Mouse (Mus musculus): ENCODE data around the gene Nkx6-1.

Nkx6-1 gene

GRCm38 (mm10) chr5:101664945-101665615 is at the start of gene Nkx6-1:
TSS of gene Nkx6-1 (minus strand) at chr5:101664996.
- DNase-seq (ENCODE audit: low spot score in 2 of 2) = peak; percentile 52 to 67

GRCm38 (mm10) chr5:101713064-101713613 is 48.3 kb upstream of the Nkx6-1 start:
- DNase-seq (ENCODE audit: low spot score in 2 of 2) = no peak

DNA sequence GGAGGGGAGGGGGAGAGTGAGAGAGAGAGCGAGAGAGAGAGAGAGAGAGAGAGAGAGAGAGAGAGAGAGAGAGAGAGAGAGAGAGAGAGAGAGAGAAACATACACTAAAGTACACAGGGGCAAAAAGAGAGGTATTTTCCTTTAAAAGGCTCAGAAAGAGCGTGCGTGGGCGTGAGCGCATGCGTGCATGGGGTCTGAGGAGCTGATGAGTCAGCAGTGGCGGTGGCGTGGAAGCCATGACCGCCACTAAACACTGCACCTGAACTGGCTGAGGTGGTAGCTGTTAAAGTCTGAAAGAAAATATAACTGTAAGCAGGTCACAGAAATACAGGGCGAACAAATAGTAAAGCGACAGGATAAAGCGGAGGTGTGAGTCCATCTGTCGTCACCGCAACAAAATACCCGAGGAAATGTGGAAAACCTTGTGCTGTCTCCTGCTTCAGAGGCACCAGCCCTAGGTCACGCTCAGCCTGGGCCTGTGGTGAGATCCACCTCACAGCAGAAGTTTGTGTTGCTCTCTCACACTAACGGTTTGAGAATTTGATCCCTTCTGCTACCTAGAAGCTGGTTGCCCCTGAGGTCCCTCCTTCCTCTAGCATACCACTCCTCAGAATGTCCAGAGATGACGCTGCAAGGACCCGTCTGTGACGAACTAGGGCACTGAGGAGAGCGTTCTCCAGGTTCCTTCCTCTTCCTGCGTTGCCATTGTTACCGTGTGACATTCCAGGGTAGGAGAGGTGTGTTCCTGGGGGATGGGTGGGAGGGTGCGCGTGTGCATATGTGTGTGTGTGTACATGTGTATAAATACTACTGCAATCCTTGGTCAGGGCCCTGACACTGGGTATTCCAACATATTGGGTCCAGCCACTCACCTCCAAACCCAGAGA is 38.8 kb upstream of the Nkx6-1 start:
- DNase-seq (ENCODE audit: low spot score in 2 of 2) = no peak

GRCm38 (mm10) chr5:101702636-101703035 is 37.8 kb upstream of the Nkx6-1 start:
- DNase-seq (ENCODE audit: low spot score in 2 of 2) = no peak

- DNase-seq (ENCODE audit: low spot score in 2 of 2) = no peak
Observed at GRCm38 (mm10) chr5:101700607-101701006, 35.8 kb upstream of the Nkx6-1 start.

GRCm38 (mm10) chr5:101688581-101688980 is 23.8 kb upstream of the Nkx6-1 start:
- DNase-seq (ENCODE audit: low spot score in 2 of 2) = no peak

DNA sequence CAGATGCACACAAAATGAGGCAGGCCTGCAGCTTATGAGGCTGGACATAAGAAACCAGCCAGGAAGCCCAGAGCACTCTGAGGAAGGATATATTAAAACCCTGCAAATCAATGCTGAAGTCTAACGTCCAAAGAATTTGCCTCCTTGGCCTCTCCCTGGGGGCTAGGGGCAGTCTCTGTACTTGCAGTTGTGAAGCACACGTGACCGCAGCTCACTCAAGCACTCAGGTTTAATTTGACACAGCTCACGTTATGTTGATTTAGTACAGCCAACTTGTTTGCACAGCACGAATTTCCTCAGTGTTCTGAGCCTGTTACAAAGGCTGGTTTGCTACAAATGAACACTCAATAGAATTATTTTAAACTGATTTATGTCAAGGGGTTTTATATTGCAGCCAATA is 18.5 kb upstream of the Nkx6-1 start:
- no peak for DNase-seq (ENCODE audit: low spot score in 2 of 2)

GRCm38 (mm10) chr5:101680338-101680737 is 15.5 kb upstream of the Nkx6-1 start:
- peak in 1 of 2 experiments; percentile 16 for DNase-seq (ENCODE audit: low spot score in 2 of 2)

GRCm38 (mm10) chr5:101669381-101669780 is 4.6 kb upstream of the Nkx6-1 start:
- no peak for DNase-seq (ENCODE audit: low spot score in 2 of 2)

DNA sequence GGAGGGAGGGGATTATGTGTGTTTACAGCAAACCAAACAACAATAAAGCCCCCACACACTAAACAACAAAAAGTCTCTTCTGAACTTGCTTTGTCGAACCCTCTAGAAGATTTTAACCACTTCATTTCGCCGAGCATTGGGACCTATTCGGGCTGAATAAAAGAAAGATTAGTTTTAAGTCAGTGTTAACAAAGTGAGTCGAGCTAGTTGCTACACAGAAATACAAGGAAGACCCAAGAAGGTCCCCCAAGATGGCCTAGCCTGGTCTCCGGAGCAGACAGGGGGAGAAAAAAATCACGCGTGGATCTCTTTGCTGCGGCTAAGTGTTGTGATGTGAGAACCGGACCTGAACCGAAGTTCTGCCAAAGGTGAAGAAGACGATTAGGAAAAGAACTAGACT is 3.7 kb upstream of the Nkx6-1 start:
- DNase-seq (ENCODE audit: low spot score in 2 of 2) = no peak

- no peak for DNase-seq (ENCODE audit: low spot score in 2 of 2)
Observed at GRCm38 (mm10) chr5:101668028-101668427, 3.2 kb upstream of the Nkx6-1 start.

DNA sequence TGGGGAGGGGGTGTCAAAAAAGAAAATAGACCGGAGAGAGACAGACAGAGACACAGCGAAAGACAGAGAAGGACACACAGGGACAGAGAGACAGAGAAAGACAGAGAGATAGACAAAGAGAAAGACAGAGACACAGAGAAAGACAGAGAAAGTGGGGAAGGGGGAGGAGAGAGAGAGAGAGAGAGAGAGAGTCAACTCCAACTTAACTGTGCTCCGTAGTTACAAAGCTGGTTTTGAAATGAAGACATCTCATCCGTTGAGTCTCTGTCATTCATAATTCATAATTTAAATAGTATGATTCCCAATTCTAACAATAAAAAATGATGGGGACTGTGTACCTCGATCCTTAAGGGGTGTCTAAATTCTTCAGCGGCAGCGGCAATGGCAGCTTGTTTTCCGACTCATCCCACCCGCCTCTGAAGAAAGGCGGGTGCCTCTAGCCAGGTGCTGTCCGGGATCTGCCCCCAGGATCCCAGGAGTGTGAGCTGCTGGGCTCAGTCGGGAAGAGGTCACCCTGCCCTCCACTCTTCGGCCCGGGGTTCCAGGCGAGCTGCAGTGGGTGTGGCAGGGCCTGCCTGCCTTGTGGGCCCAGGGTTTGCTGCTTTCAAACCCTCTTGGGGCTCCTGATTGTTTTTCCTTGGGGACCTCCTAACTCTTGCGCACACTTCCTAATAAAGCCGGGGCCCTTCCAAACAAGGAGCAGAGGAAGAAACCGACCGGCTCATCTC is 2.6 kb upstream of the Nkx6-1 start:
- DNase-seq (ENCODE audit: low spot score in 2 of 2) = no peak

DNA sequence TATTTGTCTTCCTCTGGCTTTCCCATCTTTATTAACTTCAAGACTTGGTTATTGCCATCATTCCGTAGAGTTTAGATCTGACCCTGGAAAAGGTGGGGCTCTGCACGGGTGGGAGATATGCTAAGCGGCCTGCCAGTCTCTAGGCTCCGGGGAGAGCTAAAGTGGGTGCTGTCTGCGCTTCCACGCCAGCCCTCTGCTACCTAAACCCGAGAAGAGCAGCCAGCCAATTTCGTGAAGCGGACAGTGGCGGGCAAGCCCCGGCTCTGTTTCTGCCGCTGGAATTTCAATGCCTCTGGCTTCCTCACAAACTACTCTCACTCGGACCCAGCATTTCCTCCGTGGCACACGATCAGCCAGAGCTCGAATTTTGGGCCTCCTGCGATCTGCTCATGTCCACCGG is 1.9 kb upstream of the Nkx6-1 start:
- DNase-seq (ENCODE audit: low spot score in 2 of 2) = no peak

DNA sequence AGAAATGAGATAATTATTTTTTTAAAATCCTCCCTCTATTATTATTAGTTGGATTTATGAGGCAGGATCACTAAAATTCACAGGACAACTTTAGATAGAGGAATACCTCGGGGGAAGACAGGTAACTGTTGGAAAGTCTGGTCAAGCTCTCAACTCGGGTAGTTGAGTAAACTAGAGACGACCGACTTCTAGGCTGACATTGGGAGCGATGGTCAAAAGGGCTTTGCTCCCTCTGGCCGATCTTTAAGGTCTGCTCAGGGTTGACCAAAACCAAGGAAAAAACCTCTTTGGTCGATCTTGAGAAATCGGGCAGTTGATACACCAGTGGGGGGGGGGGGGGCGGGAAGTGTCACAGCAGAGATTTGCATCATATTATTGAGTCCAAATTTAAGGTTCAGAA is 1.3 kb upstream of the Nkx6-1 start:
- DNase-seq (ENCODE audit: low spot score in 2 of 2) = no peak

DNA sequence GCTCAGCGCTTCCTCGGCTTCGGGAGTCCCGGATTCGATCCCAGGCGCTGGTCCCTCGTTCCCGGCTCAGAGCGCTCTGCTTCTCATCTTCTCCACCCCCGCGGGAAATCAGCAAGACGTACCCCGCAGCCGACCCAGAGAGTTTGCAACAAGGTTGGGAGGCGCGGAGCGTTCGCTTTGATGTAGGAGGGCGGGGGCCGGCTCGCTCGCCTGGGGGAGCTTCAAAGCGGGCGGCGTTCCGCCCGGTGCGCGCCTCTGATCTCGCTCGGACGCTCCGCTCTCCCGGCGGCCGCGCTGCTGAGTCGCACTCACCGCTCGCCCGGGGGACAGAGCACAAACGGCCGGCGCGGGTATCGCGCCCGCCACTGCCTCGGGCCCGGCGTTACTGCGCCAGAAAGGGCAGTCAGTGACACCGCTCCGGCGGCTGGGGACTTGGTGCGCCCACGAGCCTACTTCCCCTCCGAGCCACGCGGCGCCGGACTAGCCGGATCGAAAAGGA is 324 bp downstream of the Nkx6-1 start:
- DNase-seq (ENCODE audit: low spot score in 2 of 2) = no peak

GRCm38 (mm10) chr5:101663621-101664422 is 974 bp downstream of the Nkx6-1 start:
- DNase-seq (ENCODE audit: low spot score in 2 of 2) = no peak

DNA sequence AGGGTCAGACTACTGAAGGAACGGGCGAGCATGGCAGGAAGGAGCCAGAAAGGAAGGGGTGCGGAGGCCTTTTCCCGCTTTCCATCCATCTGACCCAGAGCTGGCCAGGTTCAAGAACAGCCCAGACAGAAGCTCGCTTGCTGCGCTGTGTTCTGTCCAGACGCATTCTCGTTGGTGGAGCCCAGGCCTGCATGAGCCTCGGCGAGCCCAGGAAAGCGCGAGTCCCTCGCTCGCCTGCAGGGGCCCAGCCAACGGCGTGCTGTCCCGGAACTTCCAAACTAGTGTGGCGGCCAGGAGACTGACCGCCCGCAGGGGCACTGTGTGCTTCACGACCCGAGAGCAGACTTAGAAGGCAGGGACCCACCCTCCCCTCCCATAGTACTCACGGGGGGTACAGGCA is 1.6 kb downstream of the Nkx6-1 start:
- DNase-seq (ENCODE audit: low spot score in 2 of 2) = no peak

DNA sequence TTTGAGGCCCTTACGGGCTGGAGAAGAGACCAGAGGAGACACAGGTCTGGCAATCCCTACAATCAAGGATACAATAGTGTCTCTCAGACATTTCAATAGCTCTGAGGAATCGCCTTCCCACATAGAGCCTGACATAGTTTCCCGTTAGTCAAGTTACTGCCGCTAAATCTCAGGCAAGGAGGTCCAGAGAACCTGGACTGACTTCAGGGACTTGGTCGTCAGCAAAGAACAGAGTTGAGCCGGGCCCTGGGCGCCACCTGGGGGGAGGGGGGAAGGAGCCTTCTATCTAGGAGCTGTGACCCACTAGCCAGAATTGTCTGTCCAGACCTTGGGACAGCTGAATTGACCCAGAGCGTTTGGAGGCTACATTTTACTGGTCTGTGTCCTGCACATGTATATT is 2.3 kb downstream of the Nkx6-1 start:
- DNase-seq (ENCODE audit: low spot score in 2 of 2) = no peak

GRCm38 (mm10) chr5:101661561-101662211 is 3.1 kb downstream of the Nkx6-1 start:
- no peak for DNase-seq (ENCODE audit: low spot score in 2 of 2)

DNA sequence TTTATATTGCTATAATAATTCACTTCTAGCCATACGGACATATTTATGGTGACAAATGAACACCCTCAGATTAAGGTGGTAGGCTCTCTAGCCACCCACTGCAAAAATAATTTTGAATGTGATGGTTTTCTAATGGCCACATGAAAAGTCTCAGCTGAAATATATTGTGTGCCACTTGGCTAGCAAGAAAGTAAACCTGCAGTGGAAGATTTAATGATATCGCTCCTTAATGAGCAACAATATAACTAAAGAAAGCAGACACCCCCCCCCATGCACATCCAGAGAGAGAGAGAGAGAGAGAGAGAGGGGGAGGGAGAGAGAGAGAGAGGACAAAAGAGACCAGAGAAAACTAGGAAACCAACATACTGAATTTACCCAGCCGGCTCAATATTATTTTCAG is 4.1 kb downstream of the Nkx6-1 start:
- DNase-seq (ENCODE audit: low spot score in 2 of 2) = no peak
